Mouse (Mus musculus) naive thymus-derived CD4-positive, alpha-beta T cell, adult 2 months (primary cell): ENCODE data around the gene Fam104a.

ENCODE experiments used
- DNase-seq: peaks from one replicate; pipeline ENCODE4 v3.0.0-alpha.2; 2011; ENCODE audit warnings: low read depth

The Fam104a gene

GRCm38 (mm10) chr11:113703758-113704157, 19.8 kb upstream of the Fam104a start:
- DNase-seq: peak; percentile 84

GRCm38 (mm10) chr11:113699643-113700042, 15.7 kb upstream of the Fam104a start:
- no peak for DNase-seq

- no peak for DNase-seq
These were observed 14.1 kb upstream of the Fam104a start for GRCm38 (mm10) chr11:113698013-113698545.

GRCm38 (mm10) chr11:113697571-113697970, 13.6 kb upstream of the Fam104a start:
- no peak for DNase-seq

- DNase-seq: no peak
These were observed 7.9 kb upstream of the Fam104a start for GRCm38 (mm10) chr11:113691851-113692250.

GRCm38 (mm10) chr11:113691318-113691717, 7.4 kb upstream of the Fam104a start:
- no peak for DNase-seq

- DNase-seq: no peak
These were observed 6.6 kb upstream of the Fam104a start for GRCm38 (mm10) chr11:113690506-113690905.

- DNase-seq: no peak
These were observed 3.1 kb upstream of the Fam104a start for GRCm38 (mm10) chr11:113687031-113687430.

GRCm38 (mm10) chr11:113684707-113685426, 912 bp upstream of the Fam104a start:
- DNase-seq: no peak

GRCm38 (mm10) chr11:113683627-113683956, 363 bp downstream of the Fam104a start:
- DNase-seq: no peak

- no peak for DNase-seq
These were observed 893 bp downstream of the Fam104a start for GRCm38 (mm10) chr11:113682897-113683626.

- no peak for DNase-seq
These were observed 2.0 kb downstream of the Fam104a start for GRCm38 (mm10) chr11:113681979-113682378.

GRCm38 (mm10) chr11:113680954-113681353, 3.0 kb downstream of the Fam104a start:
- no peak for DNase-seq

GRCm38 (mm10) chr11:113678373-113678772, 5.6 kb downstream of the Fam104a start:
- DNase-seq: no peak

- no peak for DNase-seq
These were observed 6.6 kb downstream of the Fam104a start for GRCm38 (mm10) chr11:113677378-113677777.

- no peak for DNase-seq
These were observed 7.1 kb downstream of the Fam104a start for GRCm38 (mm10) chr11:113676847-113677246.

- DNase-seq: no peak
These were observed 9.4 kb downstream of the Fam104a start for GRCm38 (mm10) chr11:113674595-113674994.

GRCm38 (mm10) chr11:113673614-113674013, 10.3 kb downstream of the Fam104a start:
- DNase-seq: no peak

GRCm38 (mm10) chr11:113669711-113670110, 14.2 kb downstream of the Fam104a start:
- no peak for DNase-seq

- DNase-seq: no peak
These were observed 15.1 kb downstream of the Fam104a start for GRCm38 (mm10) chr11:113668857-113669256.

- DNase-seq: no peak
These were observed 16.3 kb downstream of the Fam104a start for GRCm38 (mm10) chr11:113667704-113668103.

GRCm38 (mm10) chr11:113667122-113667521, 16.8 kb downstream of the Fam104a start:
- no peak for DNase-seq

GRCm38 (mm10) chr11:113666648-113667047, 17.3 kb downstream of the Fam104a start:
- peak; percentile 51 for DNase-seq
